Mouse (Mus musculus) heart, adult 18-20 months (tissue): Measurements from ENCODE around the gene Tspyl4. TPM values are rescaled to one million over a fixed set of nuclear protein-coding genes. Genes with fewer than 3 reads are reported as not detected.

Experiments used
- DNase-seq, 2 experiments: peaks; one replicate each; pipeline ENCODE4 v3.0.0; 2021 to 2022; ENCODE audit warnings: mixed read lengths in 1 of 2
- total RNA-seq, 2 experiments: library from RNA; stranded (reverse); gene quantifications; 2 replicates each; pipeline ENCODE4 v1.2.3; 2021

Tspyl4 gene
- total RNA-seq, 2 experiments from 2014 or later, result 11.0 to 11.1 TPM

DNA sequence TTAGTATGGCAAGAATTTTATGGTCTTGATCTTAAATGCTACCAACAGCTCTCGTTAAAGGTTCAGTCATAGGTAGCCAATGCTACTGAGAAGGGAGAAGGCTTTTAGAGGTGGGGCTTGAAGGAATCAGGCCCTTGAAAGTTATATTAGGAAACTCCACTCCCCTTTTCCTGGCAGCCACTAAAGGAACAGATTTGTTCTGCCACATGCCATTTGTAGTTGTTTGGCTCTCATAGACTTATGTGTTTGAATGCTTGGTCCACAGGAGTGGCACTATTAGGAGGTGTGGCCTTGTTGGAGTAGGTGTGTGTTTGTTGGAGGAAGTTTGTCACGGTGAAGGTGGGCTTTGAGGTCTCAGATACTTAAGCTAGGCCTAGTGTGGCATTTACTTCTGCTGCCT lies 23.6 kb downstream of the Tspyl4 start:
- peak in 1 of 2 experiments; percentile 24 for DNase-seq

DNA sequence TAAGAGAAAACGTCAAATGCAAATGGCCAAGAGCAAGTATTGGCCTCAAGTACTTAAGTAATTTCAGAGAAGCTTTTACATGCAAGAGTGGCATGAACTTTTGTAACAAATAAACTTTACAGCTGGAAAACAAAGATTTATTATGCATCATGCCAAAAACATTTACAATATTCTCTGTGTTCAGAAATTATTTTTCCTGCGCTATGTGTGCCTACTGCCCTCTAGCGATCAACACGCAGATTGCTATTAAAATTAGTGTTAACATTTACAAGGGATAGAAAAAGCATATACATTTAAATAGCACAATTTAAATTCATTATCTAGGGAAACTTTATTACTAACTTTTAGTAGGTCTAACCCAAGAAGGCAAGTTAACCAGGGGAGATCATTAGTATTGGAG lies 29.5 kb downstream of the Tspyl4 start:
- peak in 1 of 2 experiments; percentile 28 for DNase-seq

DNA sequence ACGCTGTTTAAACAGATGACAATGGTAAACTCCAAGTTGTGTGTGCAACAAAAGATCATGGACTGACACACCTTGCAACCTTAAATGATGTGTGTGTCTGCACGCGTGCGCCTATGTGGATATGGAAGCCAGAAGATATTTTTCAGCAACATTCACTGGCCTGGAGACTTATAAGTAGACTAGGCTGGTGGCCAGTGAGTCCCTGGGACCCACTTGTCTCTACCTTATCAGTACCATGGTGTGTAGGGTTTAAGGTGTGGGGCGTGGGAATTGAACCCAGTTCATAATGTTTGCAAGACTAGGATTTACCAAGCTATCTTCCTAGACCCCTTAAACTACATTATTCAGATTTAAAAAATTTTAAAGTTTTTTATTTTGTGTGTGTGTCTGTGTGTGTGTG lies 29.9 kb downstream of the Tspyl4 start:
- DNase-seq, result no peak

DNA sequence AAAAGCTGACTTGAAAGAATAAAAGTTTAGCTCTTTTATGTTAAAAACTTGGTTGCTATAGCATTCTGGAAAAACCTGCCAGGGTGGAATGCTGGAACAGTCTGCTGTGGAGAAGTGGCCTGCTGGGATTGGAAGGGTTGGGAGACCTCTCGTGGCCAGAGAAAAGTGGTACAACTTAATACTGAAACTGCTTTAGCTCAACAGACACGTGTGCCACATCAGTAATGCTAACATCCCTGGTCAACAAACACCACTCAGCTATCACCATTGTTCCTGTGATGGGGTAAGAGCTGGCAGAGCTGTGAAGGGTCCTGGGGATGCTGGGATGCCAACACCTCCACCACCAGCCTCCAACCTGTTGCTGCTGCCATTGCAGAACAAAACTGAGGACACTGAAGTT lies 31.1 kb downstream of the Tspyl4 start:
- DNase-seq, result peak; percentile 34 to 61

DNA sequence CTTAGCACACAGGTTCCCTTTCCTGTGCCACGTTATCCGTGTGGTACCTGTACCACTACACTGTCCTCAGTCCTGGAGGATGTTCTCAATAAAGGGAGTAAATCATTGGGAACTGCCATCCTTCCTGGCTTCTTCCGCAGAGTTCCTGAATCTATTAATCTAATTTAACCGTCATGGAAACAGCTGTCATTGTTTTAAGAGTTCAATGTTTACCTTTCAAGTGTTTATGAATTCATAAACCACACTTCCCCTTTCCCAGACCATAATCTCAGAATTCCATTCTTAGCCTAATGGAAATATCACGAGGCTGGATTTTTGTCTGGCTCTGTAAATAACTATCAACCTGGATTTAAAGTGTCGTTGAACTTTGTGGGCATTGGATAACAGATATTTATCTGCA lies 43.8 kb downstream of the Tspyl4 start:
- DNase-seq, result no peak

DNA sequence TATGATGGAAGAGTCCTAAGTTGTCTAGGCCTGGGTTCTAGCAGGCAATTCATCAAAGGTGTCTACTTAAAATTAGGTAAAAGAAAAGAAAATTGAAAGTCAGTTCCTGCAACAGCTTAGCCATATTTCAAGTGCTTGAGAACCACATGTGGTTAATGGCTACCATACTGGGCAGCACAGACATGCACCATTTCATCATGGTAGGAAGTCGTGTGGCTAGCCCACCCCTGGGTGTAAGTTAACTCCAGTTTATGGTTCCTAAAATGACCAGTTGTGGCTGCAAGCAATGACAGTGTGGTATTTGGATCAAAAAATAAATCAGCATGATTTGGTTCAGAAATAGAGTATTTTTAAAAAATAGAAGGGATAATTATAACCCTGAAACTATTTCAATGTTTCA lies 44.6 kb downstream of the Tspyl4 start:
- DNase-seq, result no peak

Other genes starting within 250 kb of the Tspyl4 start
- gene Calhm5, start 200.9 kb upstream of the Tspyl4 start, total RNA-seq, result under 1 TPM; 0.87 to 0.93 TPM
- gene Calhm6, start 169.5 kb upstream of the Tspyl4 start, total RNA-seq, result under 1 TPM; 0.40 to 0.69 TPM
- 1 to 10 TPM; 4.0 to 4.4 TPM for gene Dse, start 89.7 kb upstream of the Tspyl4 start, total RNA-seq
- gene Tspyl1, start 15.3 kb upstream of the Tspyl4 start, total RNA-seq, result 10 to 100 TPM; 62.1 to 64.1 TPM
- gene Col10a1, start 92.5 kb downstream of the Tspyl4 start, total RNA-seq, result under 1 TPM in 1 of 2 experiments, not detected in 1; 0.57 TPM
- 10 to 100 TPM in 1 of 2 experiments, 1 to 10 TPM in 1; 9.9 to 11.1 TPM for gene Nt5dc1, start 121.1 kb downstream of the Tspyl4 start, total RNA-seq
- 1 to 10 TPM; 1.2 to 1.3 TPM for gene Frk, start 186.0 kb downstream of the Tspyl4 start, total RNA-seq